Mouse (Mus musculus) MEL (cell line): ENCODE data around the gene Rprd2.

Source experiments
- CTCF ChIP-seq, 3 experiments: IDR thresholded peaks in 2 of 3; conservative IDR thresholded peaks in 1 of 3; 2 replicates each; pipeline ENCODE4 v1.5.1; 2011 to 2012; ENCODE audit warnings: low read length in 3 of 3, low read depth in 2 of 3, mild to moderate bottlenecking in 2 of 3, improper control_type of control experiment in 1 of 3, inconsistent platforms in 1 of 3, mixed read lengths in 1 of 3, moderate library complexity in 1 of 3; ENCODE audit not compliant: control insufficient read depth in 1 of 3, insufficient read depth in 1 of 3, poor library complexity in 1 of 3, severe bottlenecking in 1 of 3
- MYC ChIP-seq: IDR thresholded peaks from 2 replicates; pipeline ENCODE4 v1.6.1; 2011; ENCODE audit warnings: low read depth, mild to moderate bottlenecking, low read length, improper control_type of control experiment, moderate library complexity

DNA sequence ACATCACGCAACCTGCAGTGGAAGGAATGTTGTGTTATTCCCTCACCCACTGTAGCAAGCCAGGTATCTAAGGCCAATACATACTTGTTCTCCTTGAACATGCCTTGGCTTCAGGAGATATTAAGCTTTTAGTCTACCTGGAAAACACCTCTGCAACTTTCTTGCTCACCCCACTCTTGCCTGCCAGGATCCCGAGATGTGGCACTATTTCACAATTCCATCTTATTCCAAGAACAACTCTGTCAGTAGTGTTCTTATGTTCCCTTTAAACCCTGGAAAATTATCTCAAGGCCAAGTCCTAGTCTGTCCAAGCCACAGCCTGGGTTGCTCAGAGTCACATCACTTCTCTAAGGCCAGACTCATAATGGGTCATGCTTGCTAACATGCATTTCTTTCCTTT, 61.9 kb downstream of the Rprd2 start:
- TF ChIP-seq CTCF (IDR thresholded peaks at IDR 0.05 in 2 of 3, conservative IDR thresholded peaks at IDR 0.05 in 1 of 3; ENCODE audit: control insufficient read depth in 1 of 3, insufficient read depth in 1 of 3, low read depth in 2 of 3, low read length in 3 of 3, poor library complexity in 1 of 3, severe bottlenecking in 1 of 3) (no peak), MYC (no peak)
